Mouse (Mus musculus): ENCODE measurements around the gene Slc6a6.

DNA sequence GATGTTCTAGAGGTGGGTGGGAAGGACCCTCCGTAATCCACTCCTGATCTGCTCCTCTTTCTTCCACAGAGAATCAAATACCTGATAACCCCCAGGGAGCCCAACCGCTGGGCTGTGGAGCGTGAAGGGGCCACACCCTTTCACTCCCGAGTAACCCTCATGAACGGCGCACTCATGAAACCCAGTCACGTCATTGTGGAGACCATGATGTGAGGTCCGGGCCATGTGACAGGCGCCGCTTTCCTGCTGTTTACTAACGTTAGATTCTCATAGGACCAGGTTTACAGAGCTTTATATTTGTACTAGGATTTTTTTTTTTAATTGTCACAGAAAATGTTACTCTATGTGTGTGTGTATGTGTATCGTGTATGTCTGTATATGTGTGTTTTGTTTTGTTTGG is 71.0 kb downstream of the Slc6a6 start:
- TF ChIP-seq POLR2A (IDR thresholded peaks at IDR 0.05; ENCODE audit: extremely low read depth, insufficient read depth, low read length) (no peak), CTCF (IDR thresholded peaks at IDR 0.05; ENCODE audit: extremely low read depth, insufficient read depth, low read length) (no peak)

Measured in cortical plate, adult 2 months (tissue).